In the genomic region with DNA sequence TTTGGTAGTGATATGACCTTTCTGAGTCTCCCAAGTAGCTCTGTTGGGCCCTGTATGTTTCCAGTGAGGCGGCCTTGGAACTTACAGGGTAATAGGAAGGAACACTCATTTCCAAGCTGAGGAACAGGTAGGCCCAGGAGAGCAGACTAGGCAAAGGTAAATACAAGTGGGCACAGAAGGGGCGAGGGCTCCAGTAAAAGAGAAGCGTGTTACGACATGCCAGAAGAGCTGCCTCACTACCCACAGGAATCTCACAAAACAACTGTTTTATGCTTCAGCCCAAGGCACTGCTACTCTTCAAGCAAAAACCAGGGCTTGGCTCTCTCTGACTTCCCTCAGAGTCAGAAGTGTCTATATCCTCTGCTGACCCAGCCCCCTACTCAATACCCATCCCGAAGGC, we compare ENCODE assay signal across 9 mouse cellular contexts. TPM values are rescaled to one million over a fixed set of nuclear protein-coding genes. Genes with fewer than 3 reads are reported as not detected.
A peak's percentile ranks its signal among the peaks of the same experiment; 100 is the strongest.
DNase-seq lines count a peak whose midpoint lies in the region; ATAC-seq and TF ChIP-seq lines count a peak whose summit lies in the region.
"Had no signal": no experiment of that assay in that cellular context is flagged by ENCODE, and none has a peak within 500 bp of the region (broad histone marks: within the 10 kb centered on the region; RNA-seq: fewer than 3 reads in every experiment).

No protein-coding gene starts in this region.

- TF ChIP-seq EP300 in heart, adult 2 months (IDR thresholded peaks at IDR 0.05; ENCODE audit: insufficient read depth, low read depth, low read length), result no peak
- TF ChIP-seq EP300 in lung, postnatal 0 days (IDR thresholded peaks at IDR 0.05), result peak; percentile 53; the same call in 1 of the 2 replicates

- intact Hi-C loops in heart, adult 2 months (cut with DNase I), result no loop called here
- intact Hi-C loops in heart, postnatal 14 days (cut with DNase I), result no loop called here

- no peak for DNase-seq in heart, adult 2 months
- no peak for DNase-seq in heart, postnatal 14 days
- peak; percentile 87 for DNase-seq in lung, postnatal 0 days (ENCODE audit: low spot score)
- no peak for DNase-seq in lung, postnatal 14 days
- no peak for DNase-seq in thymus, postnatal 14 days
- no peak for DNase-seq in adrenal gland, adult (ENCODE audit: inconsistent age in 2 of 2, low spot score in 1 of 2)
- DNase-seq: layer of hippocampus, postnatal 36 days had no signal

- H3K4me1 ChIP-seq in heart, adult 2 months (ENCODE audit: control insufficient read depth, insufficient read depth, low read length), result peaks cover 22% of the 10 kb centered on the region
- peaks cover 34% of the 10 kb centered on the region; the same call in 1 of the 2 replicates for H3K4me1 ChIP-seq in lung, postnatal 0 days (ENCODE audit: insufficient read depth, low read depth, low read length)
- peaks cover 42% of the 10 kb centered on the region for H3K4me1 ChIP-seq in embryonic facial prominence, embryonic 12.5 days
- H3K4me1 ChIP-seq in liver, embryonic 16.5 days (ENCODE audit: control insufficient read depth, low read depth, low read length), result peaks cover 40% of the 10 kb centered on the region

- 83% methylated on average over 5 of the region's 5 CpGs for WGBS in heart, adult 2 months
- WGBS in lung, postnatal 0 days, result 59% methylated on average over 5 of the region's 5 CpGs
- WGBS in embryonic facial prominence, embryonic 12.5 days, result 87% methylated on average over 5 of the region's 5 CpGs
- WGBS in liver, embryonic 16.5 days (ENCODE audit: insufficient replicate concordance), result 81% methylated on average over 5 of the region's 5 CpGs

- H3K27me3 ChIP-seq in heart, adult 2 months (ENCODE audit: control insufficient read depth, insufficient read depth, low read length), result no peaks in the 10 kb centered on the region
- H3K27me3 ChIP-seq in lung, postnatal 0 days (replicated peaks; ENCODE audit: insufficient read depth, low read length), result no peaks in the 10 kb centered on the region
- no peaks in the 10 kb centered on the region for H3K27me3 ChIP-seq in embryonic facial prominence, embryonic 12.5 days
- H3K27me3 ChIP-seq in liver, embryonic 16.5 days (ENCODE audit: control insufficient read depth, insufficient read depth, low read depth, low read length), result no peaks in the 10 kb centered on the region

- H3K27ac ChIP-seq in heart, adult 2 months, result peak overlapping the region; percentile 42
- peak overlapping the region; percentile 89 for H3K27ac ChIP-seq in lung, postnatal 0 days (ENCODE audit: low read length)
- H3K27ac ChIP-seq in embryonic facial prominence, embryonic 12.5 days, result peak overlapping the region; percentile 78
- peak overlapping the region; percentile 95 for H3K27ac ChIP-seq in liver, embryonic 16.5 days (ENCODE audit: low read length)

- no peak for TF ChIP-seq CTCF in heart, adult 2 months (IDR thresholded peaks at IDR 0.05)
- TF ChIP-seq CTCF in lung, postnatal 0 days (IDR thresholded peaks at IDR 0.05), result no peak

- no peaks in the 10 kb centered on the region for H3K9me3 ChIP-seq in lung, postnatal 0 days (ENCODE audit: low read length)
- no peaks in the 10 kb centered on the region for H3K9me3 ChIP-seq in embryonic facial prominence, embryonic 12.5 days
- H3K9me3 ChIP-seq in liver, embryonic 16.5 days (replicated peaks; ENCODE audit: control insufficient read depth, low read length), result no peaks in the 10 kb centered on the region

- no peak for TF ChIP-seq POLR2A in heart, adult 2 months (IDR thresholded peaks at IDR 0.05; ENCODE audit: insufficient read depth, low read depth, low read length)

- 0 out of 2 replicates have a peak overlapping the region, but pooled peaks have one; percentile 27 for H3K4me2 ChIP-seq in lung, postnatal 0 days (replicated peaks; ENCODE audit: low read depth, low read length)
- no peak overlapping the region for H3K4me2 ChIP-seq in embryonic facial prominence, embryonic 12.5 days (replicated peaks)
- peak overlapping the region; percentile 71 for H3K4me2 ChIP-seq in liver, embryonic 16.5 days (ENCODE audit: low read depth, low read length)

- H3K36me3 ChIP-seq in heart, adult 2 months (ENCODE audit: control insufficient read depth, insufficient read depth, low read length), result peaks cover 3% of the 10 kb centered on the region
- no peaks in the 10 kb centered on the region for H3K36me3 ChIP-seq in lung, postnatal 0 days (ENCODE audit: insufficient read depth, low read length)
- 0 out of 2 replicates have a peak, but pooled peaks cover 7% of the 10 kb centered on the region for H3K36me3 ChIP-seq in embryonic facial prominence, embryonic 12.5 days
- no peaks in the 10 kb centered on the region for H3K36me3 ChIP-seq in liver, embryonic 16.5 days (ENCODE audit: control insufficient read depth, insufficient read depth)

- no peaks in the 10 kb centered on the region for H3K79me2 ChIP-seq in heart, adult 2 months (replicated peaks; ENCODE audit: control insufficient read depth, insufficient read depth, low read length)

- no peak overlapping the region for H3K4me3 ChIP-seq in heart, adult 2 months
- H3K4me3 ChIP-seq in lung, postnatal 0 days (ENCODE audit: low read depth, low read length), result no peak overlapping the region
- H3K4me3 ChIP-seq in embryonic facial prominence, embryonic 12.5 days, result no peak overlapping the region
- no peak overlapping the region for H3K4me3 ChIP-seq in liver, embryonic 16.5 days (ENCODE audit: low read depth, low read length)

- no peak overlapping the region for H3K9ac ChIP-seq in heart, adult 2 months (ENCODE audit: low read depth, low read length)
- no peak overlapping the region for H3K9ac ChIP-seq in lung, postnatal 0 days (replicated peaks; ENCODE audit: low read depth)
- H3K9ac ChIP-seq in embryonic facial prominence, embryonic 12.5 days, result no peak overlapping the region
- H3K9ac ChIP-seq in liver, embryonic 16.5 days (ENCODE audit: low read depth, low read length), result 0 out of 2 replicates have a peak overlapping the region, but pooled peaks have one; percentile 9

- peak; percentile 86 for ATAC-seq in lung, postnatal 0 days
- no peak for ATAC-seq in embryonic facial prominence, embryonic 12.5 days (ENCODE audit: insufficient number of reproducible peaks, insufficient read depth, low FRiP score, low TSS enrichment)
- ATAC-seq in liver, embryonic 16.5 days (ENCODE audit: low read depth), result no peak

RNA-seq across cellular contexts. Expression of gene Tspan14, which starts 18.1 kb away (rescaled TPM):
- total RNA-seq in heart, adult 2 months (2021), result 10 to 100 TPM; 11.8 to 18.6 TPM
- polyA plus RNA-seq in heart, adult 2 months (2012; rRNA removed), result 25.7 and 26.4 TPM in 2 replicates
- total RNA-seq in heart, postnatal 14 days (2021), result 10 to 100 TPM; 27.9 to 28.7 TPM
- 77.3 and 84.9 TPM in 2 replicates for polyA plus RNA-seq in lung, postnatal 0 days (2015; fragmentation: Nextera tagmentation; extraction: Ambion mirVana)
- 87.6 and 89.7 TPM in 2 replicates for polyA plus RNA-seq in embryonic facial prominence, embryonic 12.5 days (2016; fragmentation: Nextera tagmentation; extraction: Ambion mirVana)
- polyA plus RNA-seq in liver, embryonic 16.5 days (2015; fragmentation: Nextera tagmentation; extraction: Ambion mirVana), result 29.1 and 30.0 TPM in 2 replicates

RNA-seq across cellular contexts. Expression of gene Sh2d4b, which starts 55.5 kb away (rescaled TPM):
- total RNA-seq in heart, adult 2 months (2021), result 1 to 10 TPM in 1 of 2 experiments, under 1 TPM in 1; 0.84 to 1.1 TPM
- 0.14 and 0.18 TPM in 2 replicates for polyA plus RNA-seq in heart, adult 2 months (2012; rRNA removed)
- 1 to 10 TPM in 1 of 2 experiments, under 1 TPM in 1; 0.93 to 1.2 TPM for total RNA-seq in heart, postnatal 14 days (2021)
- 0.38 and 0.58 TPM in 2 replicates for polyA plus RNA-seq in lung, postnatal 0 days (2015; fragmentation: Nextera tagmentation; extraction: Ambion mirVana)
- 0.47 and 0.62 TPM in 2 replicates for polyA plus RNA-seq in embryonic facial prominence, embryonic 12.5 days (2016; fragmentation: Nextera tagmentation; extraction: Ambion mirVana)
- 0.05 and 0.08 TPM in 2 replicates for polyA plus RNA-seq in liver, embryonic 16.5 days (2015; fragmentation: Nextera tagmentation; extraction: Ambion mirVana)

Comparison
In these comparisons a context has a peak if more than half of its experiments do, and no peak if none do; other contexts are left out.
1. H3K27ac ChIP-seq: peak in every context shown above with its lines; median percentile 95 in liver, embryonic 16.5 days; 89 in lung, postnatal 0 days; 78 in embryonic facial prominence, embryonic 12.5 days; 42 in heart, adult 2 months.